Mouse (Mus musculus) cortical plate, adult 2 months (tissue): Measurements from ENCODE around the gene Clasp2. TPM values are rescaled to one million over a fixed set of nuclear protein-coding genes. Genes with fewer than 3 reads are reported as not detected.

Source experiments
- H3K27ac ChIP-seq: fragments of 200-500 bp; 2 replicates; pipeline ENCODE4 v1.5.1; 2012; ENCODE audit warnings: low read length, control low read depth, inconsistent platforms; ENCODE audit not compliant: insufficient read depth
- H3K4me1 ChIP-seq: fragments of 200-500 bp; 2 replicates; pipeline ENCODE4 v1.6.1; 2011; ENCODE audit warnings: low read length; ENCODE audit not compliant: control insufficient read depth, insufficient read depth
- H3K4me3 ChIP-seq: fragments of 200-500 bp; 2 replicates; pipeline ENCODE4 v1.5.1; 2011; ENCODE audit warnings: mild to moderate bottlenecking, low read length, control low read depth; ENCODE audit not compliant: insufficient read depth
- CTCF ChIP-seq: fragments of 200-500 bp; IDR thresholded peaks from 2 replicates; pipeline ENCODE4 v1.5.1; 2011; ENCODE audit warnings: mild to moderate bottlenecking, control low read depth, low read length; ENCODE audit not compliant: insufficient read depth; ENCODE audit errors: extremely low read depth
- POLR2A ChIP-seq: fragments of 200-500 bp; IDR thresholded peaks from 2 replicates; pipeline ENCODE4 v1.6.1; 2011; ENCODE audit warnings: mild to moderate bottlenecking, low read length, control low read depth; ENCODE audit not compliant: insufficient read depth; ENCODE audit errors: extremely low read depth
- polyA plus RNA-seq: library from polyadenylated mRNA; depleted of rRNA; stranded (reverse); fragments of >200 nt; gene quantifications from 2 replicates; pipeline ENCODE4 v1.2.3, GENCODE M21; 2012

The Clasp2 gene
- polyA plus RNA-seq, 1 experiment: 124 TPM

DNA sequence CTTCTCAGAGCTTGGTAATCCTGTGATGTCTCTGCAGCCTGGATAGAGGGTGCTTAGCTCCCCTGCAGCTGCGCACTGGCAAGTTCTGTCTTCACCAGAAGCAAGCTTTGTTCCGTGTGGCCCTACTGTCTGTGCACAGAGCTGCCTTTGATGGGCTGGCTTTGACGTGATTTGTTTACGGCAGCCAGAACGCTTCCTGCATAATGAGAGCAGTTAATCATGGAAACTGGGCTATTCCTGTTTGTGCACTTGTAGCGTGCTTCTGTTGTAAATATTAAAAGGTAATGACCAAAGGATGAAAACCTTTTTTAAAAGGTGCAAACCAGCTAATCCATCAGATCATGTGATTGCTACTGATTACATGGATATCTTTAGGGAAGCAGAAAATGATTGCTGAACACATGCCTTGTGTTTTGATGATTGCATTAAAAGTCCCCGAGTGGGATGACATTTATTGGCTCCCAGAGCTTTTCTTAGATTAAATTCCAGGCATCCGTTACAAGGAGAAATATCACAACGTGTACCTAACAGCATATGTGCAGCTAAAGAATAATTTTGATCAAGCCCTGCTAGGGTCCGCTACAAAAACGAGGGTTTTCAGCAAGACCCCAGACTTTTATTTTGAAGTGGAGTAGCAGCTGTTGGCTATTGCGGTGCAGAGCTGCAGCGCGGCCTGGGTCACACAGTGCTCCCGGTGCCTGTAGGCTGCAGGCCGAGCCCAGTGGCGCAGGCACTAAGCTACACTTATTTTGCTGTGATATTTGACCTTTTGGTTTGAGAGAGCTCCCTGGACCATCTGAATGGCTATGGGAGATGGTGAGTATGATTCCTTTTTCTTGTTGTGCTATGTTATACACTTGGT, 51.6 kb downstream of the Clasp2 start:
- H3K4me3 ChIP-seq: peak overlapping the region; percentile 74
- H3K27ac ChIP-seq: peak overlapping the region; percentile 92
- peaks cover 3% of the 10 kb centered on the region for H3K4me1 ChIP-seq
- TF ChIP-seq CTCF (no peak), POLR2A (peak; percentile 97)

DNA sequence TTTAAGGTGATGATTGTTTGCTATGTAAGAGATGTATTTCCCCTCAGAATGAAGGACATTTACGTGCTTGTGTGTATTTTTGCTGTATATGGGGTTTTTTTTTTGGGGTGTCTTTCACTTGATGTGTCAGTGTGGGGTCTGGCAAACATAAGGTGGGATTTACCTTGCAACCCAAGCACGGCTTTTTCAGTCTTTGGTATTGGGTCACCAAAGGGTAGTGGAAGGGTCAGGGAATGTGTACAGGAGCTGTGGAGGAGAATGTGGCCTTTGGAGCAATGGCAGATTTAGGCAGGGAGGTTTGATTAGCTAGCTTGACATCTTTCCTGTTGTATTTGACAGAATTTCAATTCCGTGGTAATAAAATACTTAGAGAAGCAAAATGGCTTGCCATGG, 52.2 kb downstream of the Clasp2 start:
- TF ChIP-seq CTCF (no peak), POLR2A (no peak)
- H3K4me1 ChIP-seq: peaks cover 3% of the 10 kb centered on the region
- H3K27ac ChIP-seq: peak overlapping the region; percentile 92
- peak overlapping the region; percentile 74 for H3K4me3 ChIP-seq

DNA sequence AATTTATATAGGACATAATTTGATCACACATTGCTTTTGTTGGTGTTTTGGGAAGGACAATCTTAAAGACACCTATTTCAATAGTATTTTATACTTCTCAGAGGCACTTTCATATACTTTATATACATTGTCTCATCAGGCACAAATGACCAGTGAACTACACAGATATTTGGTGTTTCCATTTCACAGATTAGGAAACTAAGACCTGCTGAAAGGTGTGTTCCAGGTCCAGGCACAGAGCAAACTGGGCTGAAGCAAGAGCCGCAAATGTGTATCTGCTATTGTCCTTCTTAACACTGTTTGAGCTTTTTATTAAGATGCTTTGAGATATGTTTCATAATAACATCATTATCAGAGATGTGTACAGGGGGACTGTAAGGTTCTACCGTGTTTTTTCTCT, 52.7 kb downstream of the Clasp2 start:
- H3K4me3 ChIP-seq: peak overlapping the region; percentile 74
- H3K4me1 ChIP-seq: peaks cover 4% of the 10 kb centered on the region
- no peak overlapping the region for H3K27ac ChIP-seq
- no peak for TF ChIP-seq POLR2A
- no peak for TF ChIP-seq CTCF

DNA sequence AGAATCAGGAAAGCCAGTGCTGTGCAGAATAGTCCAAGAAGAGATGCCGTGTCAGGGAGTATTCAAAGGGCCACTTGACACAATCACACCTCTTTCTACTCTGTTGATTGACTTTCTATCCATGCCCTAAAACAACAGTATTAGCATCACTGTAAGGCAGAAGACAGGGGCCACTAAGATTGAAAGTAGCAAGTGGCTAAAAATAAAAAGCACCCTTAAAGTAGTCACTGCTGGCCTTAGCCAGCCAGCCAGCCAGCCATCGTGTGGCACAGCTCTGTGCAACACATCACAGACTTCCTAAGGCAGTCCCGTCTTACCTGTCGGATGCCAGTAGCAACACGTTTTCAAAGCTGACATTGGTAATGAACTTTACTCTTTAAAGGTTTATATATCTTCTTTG, 55.9 kb downstream of the Clasp2 start:
- Histone ChIP-seq H3K4me1 (peaks cover 4% of the 10 kb centered on the region), H3K27ac (no peak overlapping the region), H3K4me3 (no peak overlapping the region)
- TF ChIP-seq POLR2A (no peak), CTCF (no peak)

DNA sequence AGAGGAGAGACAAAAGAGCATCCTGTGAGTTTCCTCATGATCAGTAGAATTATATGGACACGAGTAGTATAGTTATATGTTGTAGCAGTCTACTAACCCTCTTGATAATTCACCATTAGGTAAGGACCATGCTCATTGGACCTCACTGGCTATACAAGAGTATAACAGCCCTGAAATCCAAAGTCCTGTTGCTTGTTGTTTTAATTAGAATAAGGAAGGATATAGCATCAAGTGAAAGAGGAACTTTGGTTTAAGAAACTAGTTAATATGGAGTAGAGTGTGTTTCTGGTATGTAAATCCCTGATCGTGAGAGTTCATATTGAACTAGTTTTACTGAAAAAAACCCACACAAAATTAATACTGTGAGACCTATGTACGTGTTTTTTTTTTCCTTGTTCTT, 59.4 kb downstream of the Clasp2 start:
- H3K4me3 ChIP-seq: no peak overlapping the region
- H3K4me1 ChIP-seq: peaks cover 5% of the 10 kb centered on the region
- TF ChIP-seq CTCF (no peak), POLR2A (no peak)
- peak overlapping the region; percentile 50; the same call in 1 of the 2 replicates for H3K27ac ChIP-seq

DNA sequence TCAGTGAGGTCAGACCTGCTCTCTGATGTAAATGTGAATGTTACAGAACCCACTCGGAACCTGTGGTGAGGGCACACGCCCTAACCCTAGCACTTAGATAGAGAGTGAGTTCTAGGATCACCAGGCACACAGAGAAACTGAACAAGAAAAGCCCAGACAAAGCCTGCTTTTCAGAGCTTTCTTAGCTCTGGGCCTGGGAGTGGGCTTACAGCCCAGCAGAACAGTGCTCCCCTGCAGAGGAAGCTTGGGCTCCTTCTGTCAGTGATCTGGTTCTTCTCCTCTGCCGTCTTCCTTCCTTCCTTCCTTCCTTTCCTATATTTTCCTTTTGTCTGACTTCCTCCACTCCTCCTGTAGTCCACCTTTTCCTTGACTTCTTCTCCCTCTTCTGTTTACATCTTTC, 61.5 kb downstream of the Clasp2 start:
- Histone ChIP-seq H3K27ac (0 out of 2 replicates have a peak overlapping the region, but pooled peaks have one; percentile 23), H3K4me3 (no peak overlapping the region), H3K4me1 (peaks cover 3% of the 10 kb centered on the region)
- TF ChIP-seq CTCF (no peak), POLR2A (no peak)

DNA sequence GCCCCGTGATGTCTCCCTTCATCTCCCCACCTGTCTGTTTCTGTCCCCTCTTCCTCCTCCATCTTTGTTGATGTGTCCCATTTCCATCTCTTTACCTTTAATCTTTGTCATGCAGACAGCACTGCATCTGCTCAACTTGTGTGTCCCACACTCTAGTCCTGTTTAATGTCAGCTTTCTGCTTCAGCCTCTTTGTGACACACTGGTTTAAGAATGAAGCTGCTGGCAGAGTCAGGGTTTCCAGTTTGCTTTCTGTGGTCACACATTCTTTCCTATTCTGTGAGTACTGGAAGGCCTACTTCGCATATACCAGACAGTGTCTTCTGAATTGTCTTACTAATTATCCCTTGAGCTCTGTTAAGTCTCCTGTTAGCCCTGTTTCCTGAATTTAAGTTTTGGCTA, 62.5 kb downstream of the Clasp2 start:
- Histone ChIP-seq H3K27ac (no peak overlapping the region), H3K4me3 (no peak overlapping the region), H3K4me1 (peaks cover 3% of the 10 kb centered on the region)
- TF ChIP-seq CTCF (no peak), POLR2A (no peak)

DNA sequence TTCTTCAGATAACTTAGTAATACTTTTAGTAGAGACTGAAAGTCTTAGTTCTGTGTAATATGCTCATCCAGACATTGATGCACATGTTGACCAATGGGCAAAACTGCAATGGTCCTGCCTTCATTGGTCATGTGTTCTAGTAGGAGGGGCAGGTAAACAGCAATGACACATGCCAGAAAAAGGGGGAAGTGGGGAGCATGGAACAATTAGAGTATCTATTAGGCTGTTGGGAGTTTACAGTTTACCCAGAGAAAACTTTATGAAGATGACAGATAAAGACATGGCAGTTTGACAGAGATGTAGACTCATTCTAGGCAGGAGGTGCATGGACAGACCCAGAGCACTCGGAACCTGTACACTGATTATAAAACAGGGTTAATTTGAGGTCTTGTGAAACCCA, 64.1 kb downstream of the Clasp2 start:
- H3K4me3 ChIP-seq: no peak overlapping the region
- H3K27ac ChIP-seq: no peak overlapping the region
- no peak for TF ChIP-seq POLR2A
- TF ChIP-seq CTCF: no peak
- H3K4me1 ChIP-seq: peaks cover 1% of the 10 kb centered on the region

DNA sequence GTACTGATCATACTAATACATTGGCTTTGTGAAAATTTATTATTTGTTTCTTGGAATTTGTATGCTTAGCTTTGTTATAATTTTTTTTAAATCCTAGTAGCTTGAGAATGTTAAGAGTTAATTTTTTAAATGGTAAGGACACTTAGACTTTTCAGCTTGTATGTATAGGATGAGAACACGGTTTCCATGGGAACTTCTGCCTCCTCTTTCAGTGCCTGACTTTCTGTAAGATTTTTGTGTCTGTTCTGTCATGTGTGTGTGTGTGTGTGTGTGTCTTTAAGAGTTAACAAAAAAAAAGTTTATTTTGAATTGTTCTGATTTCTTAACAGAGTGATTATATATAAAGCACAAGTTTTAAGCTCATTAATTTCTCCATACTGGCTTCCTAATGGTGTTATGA, 70.1 kb downstream of the Clasp2 start:
- H3K4me1 ChIP-seq: peaks cover 4% of the 10 kb centered on the region; the same call in 1 of the 2 replicates
- H3K4me3 ChIP-seq: no peak overlapping the region; the same call in 1 of the 2 replicates
- no peak overlapping the region for H3K27ac ChIP-seq
- no peak for TF ChIP-seq POLR2A
- TF ChIP-seq CTCF: no peak
